ENCODE assay signal across 24 mouse cellular contexts in the genomic region with DNA sequence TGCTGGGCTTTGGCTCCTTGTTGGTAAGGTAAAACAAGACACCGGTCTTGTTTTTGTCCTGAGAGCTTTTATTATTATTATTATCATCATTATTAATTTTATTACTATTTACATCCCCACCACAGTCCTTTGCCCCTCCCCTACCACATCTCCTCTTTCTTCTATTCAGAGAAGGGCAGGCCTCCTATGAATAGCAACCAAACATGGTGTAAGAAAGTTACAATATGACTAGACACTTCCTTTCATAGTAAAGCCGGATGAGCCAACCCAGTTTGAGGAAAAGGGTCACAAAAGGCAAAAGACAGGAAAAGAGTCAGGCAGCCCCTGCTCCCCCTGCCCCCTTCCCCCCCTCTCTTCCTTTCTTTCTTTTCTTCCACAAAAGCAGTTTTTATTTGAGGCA. TPM values are rescaled to one million over a fixed set of nuclear protein-coding genes. Genes with fewer than 3 reads are reported as not detected.
A peak's percentile ranks its signal among the peaks of the same experiment; 100 is the strongest.
DNase-seq lines count a peak whose midpoint lies in the region; ATAC-seq and TF ChIP-seq lines count a peak whose summit lies in the region.
"Had no signal": no experiment of that assay in that cellular context is flagged by ENCODE, and none has a peak within 500 bp of the region (broad histone marks: within the 10 kb centered on the region; RNA-seq: fewer than 3 reads in every experiment).

No protein-coding gene starts in this region.

- 84% methylated on average over 2 of the region's 2 CpGs for WGBS in heart, embryonic 11.5 days (ENCODE audit: insufficient replicate concordance)
- WGBS in lung, postnatal 0 days, result 60% methylated on average over 2 of the region's 2 CpGs
- 73% methylated on average over 2 of the region's 2 CpGs for WGBS in kidney, embryonic 16.5 days

- H3K36me3 ChIP-seq in heart, embryonic 11.5 days (ENCODE audit: control insufficient read depth, insufficient read depth, low read length), result no peaks in the 10 kb centered on the region
- no peaks in the 10 kb centered on the region for H3K36me3 ChIP-seq in lung, postnatal 0 days (ENCODE audit: insufficient read depth, low read length)
- no peaks in the 10 kb centered on the region for H3K36me3 ChIP-seq in CH12.LX (replicated peaks in 1 of 2; ENCODE audit: control insufficient read depth in 1 of 2, insufficient read depth in 1 of 2, low read length in 1 of 2)
- no peaks in the 10 kb centered on the region for H3K36me3 ChIP-seq in kidney, embryonic 16.5 days (ENCODE audit: insufficient read depth, low read length)
- H3K36me3 ChIP-seq: G1E had no signal

- no peak overlapping the region for H3K27ac ChIP-seq in heart, embryonic 11.5 days (ENCODE audit: low read depth, low read length)
- H3K27ac ChIP-seq in lung, postnatal 0 days (ENCODE audit: low read length), result no peak overlapping the region
- H3K27ac ChIP-seq in CH12.LX (ENCODE audit: insufficient read depth, low read depth), result no peak overlapping the region
- no peak overlapping the region for H3K27ac ChIP-seq in kidney, embryonic 16.5 days (ENCODE audit: low read length)

- dilution Hi-C loops in CH12.LX (cut with MboI; ENCODE audit: extremely low pct_ligation_motif_present, extremely low pct_unique_long_range_greater_than_20kb, low sequenced_read_pairs), result no loop called here

- TF ChIP-seq EP300 in lung, postnatal 0 days (IDR thresholded peaks at IDR 0.05), result no peak
- peak; percentile 48; the same call in 1 of the 2 replicates for TF ChIP-seq EP300 in CH12.LX (IDR thresholded peaks at IDR 0.05; ENCODE audit: low read length)

- no peak for TF ChIP-seq RAD21 in CH12.LX (IDR thresholded peaks at IDR 0.05; ENCODE audit: low read depth, low read length)

- H3K9me3 ChIP-seq in heart, embryonic 11.5 days (replicated peaks; ENCODE audit: control insufficient read depth, low read length), result no peaks in the 10 kb centered on the region
- no peaks in the 10 kb centered on the region for H3K9me3 ChIP-seq in lung, postnatal 0 days (ENCODE audit: low read length)
- H3K9me3 ChIP-seq in CH12.LX (replicated peaks; ENCODE audit: low read length), result no peaks in the 10 kb centered on the region
- no peaks in the 10 kb centered on the region for H3K9me3 ChIP-seq in kidney, embryonic 16.5 days (ENCODE audit: low read length)
- H3K9me3 ChIP-seq: G1E had no signal

- no peaks in the 10 kb centered on the region for H3K4me1 ChIP-seq in heart, embryonic 11.5 days (ENCODE audit: control insufficient read depth, insufficient read depth, low read length)
- no peaks in the 10 kb centered on the region for H3K4me1 ChIP-seq in lung, postnatal 0 days (ENCODE audit: insufficient read depth, low read depth, low read length)
- peaks cover 6 to 17% of the 10 kb centered on the region in 2 experiments for H3K4me1 ChIP-seq in CH12.LX (ENCODE audit: control insufficient read depth in 1 of 2, insufficient read depth in 2 of 2)
- no peaks in the 10 kb centered on the region for H3K4me1 ChIP-seq in kidney, embryonic 16.5 days (ENCODE audit: insufficient read depth, low read length)

- no peak for TF ChIP-seq CTCF in lung, postnatal 0 days (IDR thresholded peaks at IDR 0.05)
- TF ChIP-seq CTCF in CH12.LX (conservative IDR thresholded peaks at IDR 0.05 in 1 of 2, IDR thresholded peaks at IDR 0.05 in 1 of 2; ENCODE audit: low read depth in 2 of 2, low read length in 2 of 2), result no peak

- no peak overlapping the region for H3K4me3 ChIP-seq in heart, embryonic 11.5 days (ENCODE audit: low read depth, low read length)
- H3K4me3 ChIP-seq in lung, postnatal 0 days (ENCODE audit: low read depth, low read length), result no peak overlapping the region
- H3K4me3 ChIP-seq in CH12.LX (replicated peaks in 1 of 3; ENCODE audit: low read depth in 2 of 3, low read length in 2 of 3, poor library complexity in 1 of 3), result no peak overlapping the region
- no peak overlapping the region for H3K4me3 ChIP-seq in kidney, embryonic 16.5 days (ENCODE audit: low read length)

- TF ChIP-seq POLR2A in CH12.LX (IDR thresholded peaks at IDR 0.05; ENCODE audit: low read depth, low read length), result no peak

- no peak overlapping the region for H3K9ac ChIP-seq in heart, embryonic 11.5 days (ENCODE audit: low read depth, low read length)
- no peak overlapping the region for H3K9ac ChIP-seq in lung, postnatal 0 days (replicated peaks; ENCODE audit: low read depth)
- H3K9ac ChIP-seq in CH12.LX (ENCODE audit: insufficient read depth, low read depth), result no peak overlapping the region
- H3K9ac ChIP-seq in kidney, embryonic 16.5 days (replicated peaks; ENCODE audit: low read length), result no peak overlapping the region

- no peaks in the 10 kb centered on the region for H3K79me2 ChIP-seq in CH12.LX (replicated peaks; ENCODE audit: control insufficient read depth, extremely low read depth, insufficient read depth, poor library complexity, severe bottlenecking)

- no peaks in the 10 kb centered on the region for H3K27me3 ChIP-seq in heart, embryonic 11.5 days (ENCODE audit: control insufficient read depth, insufficient read depth, low read length)
- H3K27me3 ChIP-seq in lung, postnatal 0 days (replicated peaks; ENCODE audit: insufficient read depth, low read length), result no peaks in the 10 kb centered on the region
- H3K27me3 ChIP-seq in CH12.LX (replicated peaks), result no peaks in the 10 kb centered on the region
- no peaks in the 10 kb centered on the region for H3K27me3 ChIP-seq in kidney, embryonic 16.5 days (ENCODE audit: insufficient read depth, low read length)
- H3K27me3 ChIP-seq: Patski had no signal

- DNase-seq in heart, adult 11 months, result peak; percentile 1
- peak; percentile 3 for DNase-seq in lung, postnatal 0 days (ENCODE audit: low spot score)
- DNase-seq in lung, postnatal 14 days, result no peak
- peak; percentile 44 for DNase-seq in CH12.LX (ENCODE audit: extremely low read depth)
- DNase-seq: adrenal gland, adult 2 months; adrenal gland, adult 8-10 months; adrenal gland, postnatal 10 days; adrenal gland, postnatal 14 days; adrenal gland, postnatal 25 days; adrenal gland, postnatal 36 days; B cell, adult 2 months; cerebellum, adult 11 months; cerebellum, adult 11-12 months; cerebellum, adult 18-20 months; cerebellum, adult 2 months had no signal

- in situ Hi-C loops in CH12.LX (cut with MboI; ENCODE audit: low pct_ligation_motif_present, low pct_unique_long_range_greater_than_20kb, low sequenced_read_pairs), result loop anchor here (5.0 to 10.0 kb wide), 2 partner anchors 76 to 138 kb away; no protein-coding TSS in a partner anchor

- no peak for ATAC-seq in heart, embryonic 11.5 days (replicated peaks; ENCODE audit: insufficient number of reproducible peaks, low FRiP score, low TSS enrichment)
- no peak for ATAC-seq in lung, postnatal 0 days
- no peak for ATAC-seq in kidney, embryonic 16.5 days (ENCODE audit: low FRiP score, low TSS enrichment)
- ATAC-seq: activated CD4-positive, CD25-positive, alpha-beta regulatory T cell, adult 4 months; CD4-positive, CD25-positive, alpha-beta regulatory T cell, adult 4 months; Patski had no signal

- no peak overlapping the region for H3K4me2 ChIP-seq in heart, embryonic 11.5 days
- H3K4me2 ChIP-seq in lung, postnatal 0 days (replicated peaks; ENCODE audit: low read depth, low read length), result no peak overlapping the region
- H3K4me2 ChIP-seq in CH12.LX (ENCODE audit: insufficient read depth, low read depth, poor library complexity, severe bottlenecking), result peak overlapping the region; percentile 35; the same call in 1 of the 2 replicates
- no peak overlapping the region for H3K4me2 ChIP-seq in kidney, embryonic 16.5 days (replicated peaks; ENCODE audit: low read depth, low read length)

TF ChIP-seq in CH12.LX, 34 proteins besides CTCF, POLR2A, EP300 and RAD21 (continues in another document):
- TF ChIP-seq MAX (IDR thresholded peaks at IDR 0.05; ENCODE audit: low read length), result no peak
- peak; percentile 80; the same call in 1 of the 2 replicates for TF ChIP-seq MEF2A (IDR thresholded peaks at IDR 0.05; ENCODE audit: borderline replicate concordance, low read depth, low read length)
- no peak for TF ChIP-seq MAFK (IDR thresholded peaks at IDR 0.05; ENCODE audit: insufficient replicate concordance, low read length)
- TF ChIP-seq ELF1 (IDR thresholded peaks at IDR 0.05; ENCODE audit: low read depth, low read length), result no peak
- no peak for TF ChIP-seq TBP (conservative IDR thresholded peaks at IDR 0.05; ENCODE audit: low read depth, low read length)
- TF ChIP-seq ZC3H11A (IDR thresholded peaks at IDR 0.05; ENCODE audit: low read depth, low read length), result no peak
- TF ChIP-seq TCF12 (IDR thresholded peaks at IDR 0.05; ENCODE audit: low read depth, low read length), result 0 out of 2 replicates have a peak, but pooled peaks have one; percentile 11
- no peak for TF ChIP-seq ZMIZ1 (IDR thresholded peaks at IDR 0.05; ENCODE audit: low read depth, low read length)
- TF ChIP-seq USF1 (IDR thresholded peaks at IDR 0.05; ENCODE audit: low read depth, low read length), result no peak
- no peak for TF ChIP-seq SMC3 (IDR thresholded peaks at IDR 0.05; ENCODE audit: low read depth, low read length)
- no peak for TF ChIP-seq RCOR1 (conservative IDR thresholded peaks at IDR 0.05; ENCODE audit: low read depth, low read length)
- no peak for TF ChIP-seq SIN3A (IDR thresholded peaks at IDR 0.05; ENCODE audit: low read length)
- TF ChIP-seq ETS1 (conservative IDR thresholded peaks at IDR 0.05; ENCODE audit: low read depth, low read length), result no peak
- peak; percentile 90 for TF ChIP-seq IRF4 (IDR thresholded peaks at IDR 0.05; ENCODE audit: low read depth, low read length)
- no peak for TF ChIP-seq NRF1 (IDR thresholded peaks at IDR 0.05; ENCODE audit: low read depth, low read length)
- TF ChIP-seq MAZ (IDR thresholded peaks at IDR 0.05; ENCODE audit: low read depth, low read length), result no peak
- TF ChIP-seq CHD2 (IDR thresholded peaks at IDR 0.05; ENCODE audit: low read length), result no peak
- TF ChIP-seq KAT2A (IDR thresholded peaks at IDR 0.05; ENCODE audit: insufficient replicate concordance, low read length), result no peak

RNA-seq across cellular contexts. Expression of gene Boll, which starts 17.3 kb away (rescaled TPM):
- polyA plus RNA-seq in heart, embryonic 11.5 days (2014; fragmentation: Nextera tagmentation; extraction: Ambion mirVana), result 0.20 and 0.33 TPM in 2 replicates
- polyA plus RNA-seq in lung, postnatal 0 days (2015; fragmentation: Nextera tagmentation; extraction: Ambion mirVana), result 0.36 TPM in 1 of 2 replicates, not detected in the other
- total RNA-seq in CH12.LX (2012; rRNA removed), result not detected in 2 replicates
- total RNA-seq in CH12.LX (2014; rRNA removed), result not detected in 2 replicates
- polyA plus RNA-seq in CH12.LX (2012; ENCODE audit: insufficient read length, low read depth), result not detected in 2 replicates
- polyA plus RNA-seq in kidney, embryonic 16.5 days (2015; fragmentation: Nextera tagmentation; extraction: Ambion mirVana), result 0.36 and 0.46 TPM in 2 replicates
- total RNA-seq: adrenal gland, adult 2 months; adrenal gland, postnatal 10 days; MEL had no signal
- polyA plus RNA-seq: adrenal gland, adult 2 months; brain, embryonic 14.5 days; C2C12; cerebellum, adult 2 months; G1E; Patski had no signal

RNA-seq across cellular contexts. Expression of gene Plcl1, which starts 25.2 kb away (rescaled TPM):
- 0.70 and 1.1 TPM in 2 replicates for polyA plus RNA-seq in heart, embryonic 11.5 days (2014; fragmentation: Nextera tagmentation; extraction: Ambion mirVana)
- polyA plus RNA-seq in lung, postnatal 0 days (2015; fragmentation: Nextera tagmentation; extraction: Ambion mirVana), result 1.7 and 2.0 TPM in 2 replicates
- total RNA-seq in CH12.LX (2012; rRNA removed) (under 0.01 and 0.13 TPM in 2 replicates), CH12.LX (2014; rRNA removed) (0.07 and 0.08 TPM in 2 replicates)
- 0.04 and 0.41 TPM in 2 replicates for polyA plus RNA-seq in CH12.LX (2012; ENCODE audit: insufficient read length, low read depth)
- polyA plus RNA-seq in kidney, embryonic 16.5 days (2015; fragmentation: Nextera tagmentation; extraction: Ambion mirVana), result 3.9 and 4.5 TPM in 2 replicates
- total RNA-seq: MEL had no signal
- polyA plus RNA-seq: G1E had no signal
